Mouse (Mus musculus) spleen, adult 12 weeks (tissue): ENCODE results near the gene Pmel.

Experiments
- DNase-seq: peaks from one replicate; pipeline ENCODE4 v3.0.0; 2022; ENCODE audit warnings: low spot score

Pmel gene

GRCm38 (mm10) chr10:128748252-128748864, 44.4 kb downstream of the Pmel start:
- peak; percentile 62 for DNase-seq
